Mouse (Mus musculus): ENCODE measurements around the gene Cks1b. TPM values are rescaled to one million over a fixed set of nuclear protein-coding genes. Genes with fewer than 3 reads are reported as not detected.

The Cks1b gene
- polyA plus RNA-seq, 1 experiment from 2014 or later: 315 TPM

DNA sequence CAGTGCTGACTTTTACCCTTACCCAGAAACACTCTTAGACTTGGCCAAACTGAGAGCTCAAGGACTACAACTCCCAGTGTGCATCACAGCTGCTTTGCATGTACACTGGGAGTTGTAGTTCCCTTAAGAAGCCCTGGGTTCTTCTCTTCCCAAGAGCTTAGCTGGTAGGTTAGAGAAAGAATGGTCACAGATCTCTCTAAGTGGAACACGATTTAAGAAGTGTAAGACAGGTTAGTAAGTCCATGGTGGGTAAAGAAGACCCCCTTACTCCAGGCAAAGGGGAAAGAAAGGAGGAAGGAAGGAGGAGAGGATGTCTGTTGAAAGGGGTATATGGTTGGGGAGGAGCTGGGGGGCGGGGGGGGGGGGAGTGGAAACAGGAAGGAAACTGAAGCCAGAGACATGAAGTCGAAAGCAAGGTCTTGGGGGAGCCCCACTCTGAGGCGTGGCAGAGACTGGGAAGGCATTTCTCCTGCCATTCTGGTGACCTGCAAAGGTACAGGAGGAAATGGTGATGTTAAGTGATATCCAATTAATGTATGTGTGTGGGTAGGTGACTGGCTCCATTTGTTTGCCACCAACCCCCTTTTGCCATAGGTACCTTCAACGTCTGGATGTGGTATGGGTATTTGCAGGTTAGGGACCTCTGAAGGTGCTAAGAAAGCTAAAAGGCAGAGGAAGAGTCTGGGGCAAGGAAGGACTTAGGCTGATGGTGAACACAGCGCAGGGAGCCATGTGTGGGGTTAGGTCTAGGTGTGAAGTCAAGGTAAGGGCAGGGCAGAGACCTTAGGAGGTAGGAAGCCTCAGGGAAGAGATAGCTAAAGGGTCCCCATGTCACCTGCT is 29.1 kb downstream of the Cks1b start:
- Histone ChIP-seq H3K9ac (ENCODE audit: low read depth, low read length) (no peak overlapping the region), H3K36me3 (ENCODE audit: insufficient read depth, low read length) (no peaks in the 10 kb centered on the region), H3K4me1 (replicated peaks; ENCODE audit: insufficient read depth, low read length) (peaks cover 25% of the 10 kb centered on the region; the same call in 1 of the 2 replicates), H3K27me3 (ENCODE audit: insufficient read depth, low read length) (no peaks in the 10 kb centered on the region), H3K4me2 (ENCODE audit: low read length) (no peak overlapping the region), H3K4me3 (replicated peaks; ENCODE audit: low read depth, low read length) (no peak overlapping the region), H3K27ac (no peak overlapping the region), H3K9me3 (replicated peaks; ENCODE audit: low read length) (no peaks in the 10 kb centered on the region)
- no peak for TF ChIP-seq CTCF (IDR thresholded peaks at IDR 0.05; ENCODE audit: low read depth)
- 48% methylated on average over 6 of the region's 6 CpGs for WGBS
- peak; percentile 79 for DNase-seq (ENCODE audit: low spot score)
- ATAC-seq (replicated peaks; ENCODE audit: low FRiP score, low read depth): no peak

DNA sequence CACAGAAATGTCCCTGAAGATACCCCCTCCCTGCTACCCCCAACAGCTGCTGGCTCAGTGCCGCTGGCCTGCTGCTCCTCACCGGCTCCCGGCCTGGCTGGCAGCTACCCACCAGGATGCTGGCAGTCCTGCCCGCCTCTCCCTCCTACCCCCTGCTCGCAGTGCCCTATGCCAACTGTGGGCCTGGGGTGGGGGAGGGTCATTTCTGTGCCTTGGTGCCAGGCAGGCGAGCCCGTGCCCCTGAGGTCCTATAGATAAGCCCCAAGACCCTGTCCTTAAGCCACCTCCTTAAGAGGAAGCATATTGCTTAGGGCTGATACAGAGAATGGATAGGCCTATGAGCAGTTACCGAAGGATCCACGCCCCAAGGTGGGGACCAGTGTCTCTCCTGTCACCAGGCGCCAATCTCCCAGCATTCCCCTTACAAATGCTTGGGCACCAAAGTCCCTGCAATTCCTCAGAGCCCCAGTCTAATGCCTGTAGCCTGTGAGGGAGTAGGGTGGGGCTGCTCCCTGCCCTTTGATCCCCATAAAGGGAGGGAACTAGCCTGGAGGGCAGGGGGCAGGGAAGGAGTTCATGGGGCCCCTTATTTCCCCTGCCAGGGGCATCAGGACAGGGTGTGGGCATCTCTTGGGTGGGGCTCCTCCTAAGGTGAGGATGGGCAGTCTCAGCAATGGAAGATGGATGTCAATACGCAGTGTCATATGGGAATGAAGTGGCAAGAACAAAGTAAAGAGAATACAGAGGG is 29.9 kb downstream of the Cks1b start:
- no peaks in the 10 kb centered on the region for H3K27me3 ChIP-seq (ENCODE audit: insufficient read depth, low read length)
- no peaks in the 10 kb centered on the region for H3K9me3 ChIP-seq (replicated peaks; ENCODE audit: low read length)
- WGBS: 74% methylated on average over 11 of the region's 11 CpGs
- TF ChIP-seq CTCF (IDR thresholded peaks at IDR 0.05; ENCODE audit: low read depth): no peak
- DNase-seq (ENCODE audit: low spot score) (no peak), ATAC-seq (replicated peaks; ENCODE audit: low FRiP score, low read depth) (no peak)
- H3K4me1 ChIP-seq (replicated peaks; ENCODE audit: insufficient read depth, low read length): peaks cover 25% of the 10 kb centered on the region; the same call in 1 of the 2 replicates
- no peaks in the 10 kb centered on the region for H3K36me3 ChIP-seq (ENCODE audit: insufficient read depth, low read length)
- no peak overlapping the region for H3K27ac ChIP-seq
- H3K9ac ChIP-seq (ENCODE audit: low read depth, low read length): 0 out of 2 replicates have a peak overlapping the region, but pooled peaks have one; percentile 14
- no peak overlapping the region for H3K4me2 ChIP-seq (ENCODE audit: low read length)
- no peak overlapping the region for H3K4me3 ChIP-seq (replicated peaks; ENCODE audit: low read depth, low read length)

DNA sequence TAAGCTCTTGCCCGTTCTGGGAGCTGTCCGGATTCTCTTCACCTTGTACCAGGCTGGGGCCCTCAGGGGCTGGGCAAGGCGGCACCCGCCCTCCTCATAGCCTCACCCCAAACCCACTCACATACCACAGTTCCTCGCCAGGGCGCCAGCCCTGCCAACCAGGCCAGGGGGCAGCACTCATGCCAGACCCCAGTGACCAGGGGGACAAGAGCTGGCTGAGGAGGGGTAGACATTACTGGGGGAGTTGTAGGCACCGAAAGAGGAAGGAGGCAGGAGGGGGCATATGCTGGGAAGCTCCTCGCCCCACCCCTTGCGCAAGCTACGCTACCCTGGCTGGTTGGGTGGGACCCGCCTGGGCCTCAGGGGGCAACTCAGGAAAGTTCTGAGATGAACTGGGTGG is 30.6 kb downstream of the Cks1b start:
- TF ChIP-seq CTCF (IDR thresholded peaks at IDR 0.05; ENCODE audit: low read depth): no peak
- Histone ChIP-seq H3K9me3 (replicated peaks; ENCODE audit: low read length) (no peaks in the 10 kb centered on the region), H3K4me2 (ENCODE audit: low read length) (no peak overlapping the region), H3K9ac (ENCODE audit: low read depth, low read length) (peak overlapping the region; percentile 14; the same call in 1 of the 2 replicates), H3K27ac (no peak overlapping the region), H3K4me1 (replicated peaks; ENCODE audit: insufficient read depth, low read length) (peaks cover 25% of the 10 kb centered on the region; the same call in 1 of the 2 replicates), H3K4me3 (replicated peaks; ENCODE audit: low read depth, low read length) (no peak overlapping the region), H3K36me3 (ENCODE audit: insufficient read depth, low read length) (no peaks in the 10 kb centered on the region), H3K27me3 (ENCODE audit: insufficient read depth, low read length) (no peaks in the 10 kb centered on the region)
- 82% methylated on average over 11 of the region's 11 CpGs for WGBS
- ATAC-seq (replicated peaks; ENCODE audit: low FRiP score, low read depth) (no peak), DNase-seq (ENCODE audit: low spot score) (no peak)

DNA sequence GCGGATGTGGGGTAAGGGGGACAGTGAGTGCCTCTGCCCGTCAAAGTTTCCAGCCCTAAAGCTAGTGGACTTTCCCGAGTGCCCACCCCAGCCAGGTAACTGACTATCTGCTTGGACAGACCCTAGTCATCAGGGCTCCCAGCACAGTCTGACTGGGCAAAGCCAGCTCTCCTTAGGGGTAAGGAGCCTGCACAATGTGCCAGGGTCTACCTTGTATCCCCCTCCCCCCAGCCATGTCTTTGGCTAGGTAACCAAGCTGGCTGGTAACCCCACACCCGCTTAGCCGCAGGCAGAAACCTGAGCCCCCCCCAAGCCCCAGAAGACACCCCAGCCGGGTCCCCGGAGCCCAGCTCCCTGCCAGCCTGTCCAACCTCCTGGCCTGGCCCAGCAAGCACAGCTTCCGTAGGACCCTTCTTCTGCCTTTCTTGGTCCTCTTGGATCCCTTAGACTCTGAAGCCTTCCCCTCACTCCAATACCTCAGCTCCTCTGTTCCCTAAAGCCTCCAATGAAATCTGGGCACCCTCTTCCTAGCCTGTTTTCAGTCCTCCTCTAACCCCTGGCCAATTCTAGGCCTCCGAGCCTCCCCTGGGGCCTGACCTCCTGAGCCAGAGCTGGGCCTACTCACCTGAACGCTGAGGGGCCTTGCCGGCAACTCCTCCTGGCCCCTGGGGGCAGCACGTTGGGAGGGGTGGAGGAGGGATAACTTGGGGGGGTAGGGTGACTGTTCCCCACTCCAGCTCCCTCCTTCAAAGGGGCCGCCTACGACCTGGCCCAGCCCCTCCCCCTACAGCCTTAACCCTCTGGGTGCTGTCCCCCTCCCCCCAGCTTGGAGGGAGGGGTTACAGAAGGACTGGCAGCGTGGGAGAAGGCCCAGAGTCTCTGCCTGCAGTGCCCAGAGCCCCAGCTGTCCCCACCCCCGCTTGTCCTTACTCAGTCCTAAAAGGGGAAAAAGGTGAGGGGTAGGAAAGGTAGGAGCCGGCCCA is 31.5 kb downstream of the Cks1b start:
- H3K36me3 ChIP-seq (ENCODE audit: insufficient read depth, low read length): no peaks in the 10 kb centered on the region
- H3K27ac ChIP-seq: no peak overlapping the region
- peaks cover 23% of the 10 kb centered on the region; the same call in 1 of the 2 replicates for H3K4me1 ChIP-seq (replicated peaks; ENCODE audit: insufficient read depth, low read length)
- no peaks in the 10 kb centered on the region for H3K27me3 ChIP-seq (ENCODE audit: insufficient read depth, low read length)
- peak overlapping the region; percentile 14; the same call in 1 of the 2 replicates for H3K9ac ChIP-seq (ENCODE audit: low read depth, low read length)
- no peak for ATAC-seq (replicated peaks; ENCODE audit: low FRiP score, low read depth)
- WGBS: 51% methylated on average over 17 of the region's 17 CpGs
- H3K4me2 ChIP-seq (ENCODE audit: low read length): peak overlapping the region; percentile 13
- TF ChIP-seq CTCF (IDR thresholded peaks at IDR 0.05; ENCODE audit: low read depth): no peak
- H3K9me3 ChIP-seq (replicated peaks; ENCODE audit: low read length): no peaks in the 10 kb centered on the region
- H3K4me3 ChIP-seq (replicated peaks; ENCODE audit: low read depth, low read length): no peak overlapping the region
- DNase-seq (ENCODE audit: low spot score): no peak

DNA sequence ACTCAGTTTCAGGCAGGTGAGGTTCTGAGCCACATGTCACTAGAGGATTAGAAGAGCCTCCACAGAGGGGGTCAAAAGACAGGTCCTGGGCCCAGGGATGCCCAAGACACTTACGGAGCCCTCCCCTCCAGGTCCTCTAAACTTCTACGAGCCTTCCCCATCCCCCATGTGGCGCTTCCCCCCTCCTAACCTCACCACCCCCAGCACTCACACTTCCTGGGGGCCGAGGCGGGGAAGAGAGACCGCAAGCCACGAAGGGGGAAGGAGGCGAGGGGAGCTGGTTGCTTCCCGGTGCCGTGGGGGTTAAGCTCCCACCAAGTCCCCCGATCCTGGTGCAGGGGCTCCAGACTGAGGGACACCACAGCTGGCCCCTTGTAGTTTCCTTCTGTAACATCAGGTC is 32.7 kb downstream of the Cks1b start:
- no peak overlapping the region for H3K4me2 ChIP-seq (ENCODE audit: low read length)
- H3K36me3 ChIP-seq (ENCODE audit: insufficient read depth, low read length): 0 out of 2 replicates have a peak, but pooled peaks cover 5% of the 10 kb centered on the region
- no peak for ATAC-seq (replicated peaks; ENCODE audit: low FRiP score, low read depth)
- H3K9ac ChIP-seq (ENCODE audit: low read depth, low read length): no peak overlapping the region
- no peak overlapping the region for H3K4me3 ChIP-seq (replicated peaks; ENCODE audit: low read depth, low read length)
- H3K9me3 ChIP-seq (replicated peaks; ENCODE audit: low read length): no peaks in the 10 kb centered on the region
- DNase-seq (ENCODE audit: low spot score): no peak
- no peaks in the 10 kb centered on the region for H3K27me3 ChIP-seq (ENCODE audit: insufficient read depth, low read length)
- H3K4me1 ChIP-seq (replicated peaks; ENCODE audit: insufficient read depth, low read length): 0 out of 2 replicates have a peak, but pooled peaks cover 11% of the 10 kb centered on the region
- TF ChIP-seq CTCF (IDR thresholded peaks at IDR 0.05; ENCODE audit: low read depth): no peak
- WGBS: 53% methylated on average over 11 of the region's 11 CpGs
- 0 out of 2 replicates have a peak overlapping the region, but pooled peaks have one; percentile 22 for H3K27ac ChIP-seq
